Mouse (Mus musculus) erythroblast, embryonic 14.5 days (primary cell): ENCODE measurements around the gene Lnx1.

Source experiments
- GATA1 ChIP-seq: IDR thresholded peaks from 2 replicates; pipeline ENCODE4 v1.6.1; 2012; ENCODE audit warnings: low read length, inconsistent platforms, mixed read lengths
- TAL1 ChIP-seq: IDR thresholded peaks from 3 replicates; pipeline ENCODE4 v1.6.1; 2012; ENCODE audit warnings: low read length, inconsistent platforms, mixed read lengths

DNA sequence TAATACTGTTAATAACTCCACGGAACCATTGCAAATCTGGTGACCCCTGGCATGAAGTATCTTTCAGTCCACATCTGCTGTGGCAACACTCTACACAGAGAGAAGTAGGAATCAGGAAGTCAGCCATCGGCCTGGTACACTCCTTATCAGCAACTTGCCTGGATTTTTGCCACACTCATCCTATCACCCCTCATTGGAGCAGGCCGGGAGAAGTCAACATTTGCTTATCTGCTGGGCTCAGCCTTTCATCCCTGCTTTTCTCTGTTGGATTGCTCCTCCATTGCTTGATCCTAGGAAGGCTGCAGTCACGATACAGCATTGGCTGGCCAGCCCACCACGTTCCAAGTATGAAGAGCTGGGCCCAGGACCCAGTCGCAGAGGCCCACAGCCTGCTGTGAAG lies 26.9 kb upstream of the Lnx1 start:
- TF ChIP-seq GATA1 (no peak), TAL1 (no peak)
